Mouse (Mus musculus): ENCODE measurements around the gene Usp53. TPM values are rescaled to one million over a fixed set of nuclear protein-coding genes. Genes with fewer than 3 reads are reported as not detected.

Gene Usp53
- 10 to 100 TPM; 34.9 to 39.2 TPM for total RNA-seq (2021)
- long read RNA-seq, experiment 1, full-length matches to known transcripts: 2 of 5 reads
- long read RNA-seq, experiment 1, partial matches to known transcripts: 1 of 5 reads
- long read RNA-seq, experiment 1, other reads (novel, unspliced or antisense): 2 of 5 reads
- long read RNA-seq, experiment 2: 0 reads

DNA sequence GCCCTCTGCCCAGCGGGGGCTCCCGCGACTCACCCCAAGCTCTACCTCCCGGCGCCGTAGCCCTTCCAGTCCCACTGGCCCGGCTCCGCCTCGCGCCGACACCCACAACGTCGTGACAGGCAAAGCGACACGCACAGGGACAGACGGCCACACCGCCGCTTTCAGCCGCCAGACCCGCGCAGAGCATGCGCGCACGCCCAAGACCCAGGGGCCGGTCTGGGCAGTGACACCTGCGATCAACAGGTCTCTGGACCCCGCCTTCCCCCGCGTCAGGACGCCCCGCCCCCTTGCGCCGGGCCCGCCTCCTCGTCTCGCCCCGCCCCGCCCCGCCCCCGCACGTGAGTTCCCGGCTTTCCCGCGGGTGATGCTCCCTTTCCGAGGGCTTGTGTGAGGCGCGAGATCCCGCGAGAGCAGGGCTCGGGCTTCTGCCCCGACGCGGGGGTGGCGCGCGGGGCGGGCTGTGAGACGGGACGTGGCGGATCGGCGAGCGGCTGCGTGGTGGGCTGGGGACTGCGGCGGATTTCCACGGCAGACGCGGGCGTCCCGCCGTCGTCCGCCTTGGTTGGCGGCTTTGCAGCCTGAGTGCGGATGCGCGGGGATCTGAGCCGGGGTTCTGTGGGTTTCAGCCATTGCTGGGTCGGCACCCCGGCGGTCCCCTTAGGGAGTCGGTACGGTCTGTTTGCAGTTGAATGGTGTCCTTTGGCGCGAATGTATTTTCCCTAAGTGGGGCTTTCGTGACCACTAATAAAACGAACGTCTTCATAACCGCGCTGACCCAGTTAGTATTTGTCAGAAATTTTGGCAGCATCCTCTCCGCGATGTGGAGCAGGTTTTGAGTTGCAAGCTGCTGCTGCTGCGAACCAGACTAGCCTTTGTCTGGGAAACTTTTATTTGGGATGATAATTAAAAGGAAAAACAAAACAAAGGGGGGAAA lies at the start of gene Usp53:
Usp53 (minus strand) TSS at position 262 of the 934 bp plus-strand sequence.
- DNase-seq: peak; percentile 95 to 97

DNA sequence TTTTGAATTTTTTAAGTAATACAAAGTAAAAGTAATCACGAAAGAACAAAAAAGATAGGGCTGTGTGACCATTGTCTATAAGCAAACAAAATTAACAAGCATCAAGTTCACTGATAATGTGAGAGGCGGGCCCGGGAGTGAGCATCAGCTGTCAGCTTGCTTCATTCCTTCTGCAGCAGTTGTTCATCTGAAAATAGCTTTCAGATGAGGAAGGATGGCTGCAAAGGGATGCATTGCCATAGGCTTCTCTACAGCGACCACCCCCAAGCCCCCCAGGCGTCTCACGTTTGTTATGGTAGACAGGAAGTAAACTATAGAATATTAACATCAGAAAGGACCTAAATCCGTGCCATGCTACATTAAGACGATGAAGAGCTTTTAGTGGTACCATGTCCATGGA lies 49.5 kb upstream of the Usp53 start:
- DNase-seq: no peak

DNA sequence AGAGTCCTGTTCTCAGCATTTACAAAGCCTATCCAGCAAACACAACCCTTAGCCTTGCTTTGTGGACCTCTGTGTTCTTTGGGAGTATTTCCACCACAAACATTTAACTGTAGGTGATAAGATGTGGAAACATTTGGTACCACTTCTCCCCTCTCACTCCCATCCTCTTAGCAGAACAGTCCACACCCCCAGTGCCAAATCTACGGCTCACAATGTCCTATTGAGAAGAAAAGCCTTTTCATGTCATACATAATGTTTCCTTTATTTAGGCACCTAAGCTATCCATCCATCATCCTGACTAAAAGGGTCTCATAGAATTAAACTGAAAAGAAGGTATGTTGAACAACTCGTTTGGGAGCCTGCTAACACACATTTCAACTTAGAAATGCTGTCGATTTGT lies 41.3 kb upstream of the Usp53 start:
- DNase-seq: no peak

DNA sequence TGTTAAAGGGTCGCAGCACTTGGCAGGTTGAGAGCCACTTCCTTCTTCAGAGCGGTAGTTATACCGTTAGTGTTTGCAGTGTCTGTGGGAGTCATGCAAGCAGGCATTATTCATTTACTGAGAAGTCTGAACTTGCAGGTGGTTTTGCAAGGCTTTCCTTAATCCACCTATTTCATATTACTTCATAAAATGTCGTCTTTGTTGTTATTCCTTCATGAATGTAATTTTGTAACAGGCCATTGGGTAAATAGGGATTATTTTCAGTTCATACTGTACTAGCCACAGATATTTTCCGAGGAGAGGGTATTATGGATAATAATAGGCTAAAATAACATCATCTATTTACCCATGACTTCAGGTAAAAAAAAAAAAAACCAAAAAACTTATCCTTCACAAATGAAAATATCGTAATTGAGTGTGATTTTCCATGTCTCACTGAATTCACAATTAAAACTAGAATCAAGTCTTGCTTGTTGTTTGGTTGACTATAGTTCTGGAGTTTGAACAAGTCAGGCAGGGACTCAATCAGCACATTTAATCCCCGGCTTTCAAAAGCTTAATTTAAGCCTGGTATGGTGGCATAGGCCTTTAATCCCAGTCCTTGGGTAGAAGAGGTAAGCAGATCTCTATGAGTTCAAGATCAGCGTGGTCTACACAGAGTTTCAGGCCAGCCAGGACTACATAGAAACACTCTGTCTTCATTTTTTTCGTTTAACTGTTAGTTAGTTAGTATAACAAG lies 40.4 kb upstream of the Usp53 start:
- DNase-seq: no peak

DNA sequence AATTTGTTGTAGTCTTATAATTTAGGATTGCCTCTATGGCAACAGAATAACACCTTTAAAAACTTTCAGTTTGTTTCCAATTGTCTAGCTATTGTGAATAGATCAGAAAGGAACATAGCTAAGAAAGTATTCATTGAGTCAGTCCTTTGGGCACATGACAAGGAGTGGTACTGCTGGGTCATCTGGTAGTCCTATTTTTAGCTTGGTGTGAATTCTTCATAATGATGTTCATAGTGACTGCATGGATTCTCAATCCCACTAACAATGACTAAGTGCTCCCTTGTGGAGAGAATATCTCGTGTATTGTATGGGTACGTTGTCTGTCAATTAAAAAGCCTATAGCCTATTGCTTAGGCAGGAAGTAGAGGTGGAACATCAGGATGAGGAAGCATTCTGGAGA lies 34.5 kb upstream of the Usp53 start:
- DNase-seq: no peak

DNA sequence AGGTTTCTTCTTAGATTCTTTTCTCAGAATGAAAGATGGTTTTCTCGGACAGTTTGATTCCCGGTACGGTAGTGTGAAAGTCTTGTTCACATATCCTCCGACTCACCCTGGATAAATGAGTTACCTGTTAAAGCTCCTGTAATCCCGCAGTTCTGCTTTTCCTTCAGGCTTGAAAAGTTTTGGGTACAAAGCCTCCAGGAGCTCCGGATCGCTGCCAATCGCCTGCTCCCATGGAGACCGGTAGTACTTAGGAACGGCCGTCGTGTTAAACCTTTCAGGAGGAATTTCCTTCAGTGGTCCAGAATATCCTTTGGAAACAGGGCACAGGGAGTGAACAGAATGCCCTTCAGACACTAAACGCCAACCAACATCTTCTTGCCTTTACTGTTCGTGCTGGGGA lies 29.2 kb upstream of the Usp53 start:
- DNase-seq: no peak

DNA sequence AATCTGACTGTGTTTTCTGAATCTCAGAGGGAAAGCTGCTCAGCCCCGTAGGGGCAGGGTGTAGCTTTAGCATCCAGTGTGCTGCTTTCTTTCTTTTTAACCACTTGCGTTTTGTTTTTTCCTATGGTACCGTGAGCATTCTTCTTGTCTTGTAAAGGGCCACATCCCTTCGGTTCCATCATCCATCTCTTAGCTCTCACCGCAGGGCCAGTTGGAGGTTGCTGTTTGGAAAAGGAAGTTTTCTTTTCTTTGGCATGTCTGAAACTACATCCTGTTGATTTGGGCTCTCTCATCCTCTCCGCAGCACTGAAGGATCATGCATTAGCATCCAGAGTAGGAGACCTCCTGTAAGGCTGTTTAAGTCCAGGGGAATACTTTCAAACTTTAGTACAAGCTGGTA lies 25.1 kb upstream of the Usp53 start:
- no peak for DNase-seq

DNA sequence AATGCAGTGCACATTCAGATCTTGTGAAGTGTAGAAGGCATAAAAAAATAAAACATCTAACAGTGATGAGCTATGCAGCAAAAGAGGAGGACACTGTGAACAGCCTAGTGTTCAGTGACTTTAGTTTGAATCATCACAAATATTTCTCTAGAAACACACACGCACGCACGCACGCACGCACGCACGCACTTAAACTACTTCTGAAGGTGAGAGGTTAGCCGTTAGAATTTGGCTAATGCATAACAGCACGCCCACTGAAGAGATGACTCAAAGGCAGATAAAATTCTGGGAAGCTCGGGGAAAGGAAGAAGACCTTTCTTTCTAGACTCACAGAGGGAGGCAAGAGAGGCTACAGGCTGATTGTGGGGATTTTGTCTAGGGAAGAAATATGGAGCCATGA lies 23.1 kb upstream of the Usp53 start:
- DNase-seq: peak in 1 of 2 experiments; percentile 17

DNA sequence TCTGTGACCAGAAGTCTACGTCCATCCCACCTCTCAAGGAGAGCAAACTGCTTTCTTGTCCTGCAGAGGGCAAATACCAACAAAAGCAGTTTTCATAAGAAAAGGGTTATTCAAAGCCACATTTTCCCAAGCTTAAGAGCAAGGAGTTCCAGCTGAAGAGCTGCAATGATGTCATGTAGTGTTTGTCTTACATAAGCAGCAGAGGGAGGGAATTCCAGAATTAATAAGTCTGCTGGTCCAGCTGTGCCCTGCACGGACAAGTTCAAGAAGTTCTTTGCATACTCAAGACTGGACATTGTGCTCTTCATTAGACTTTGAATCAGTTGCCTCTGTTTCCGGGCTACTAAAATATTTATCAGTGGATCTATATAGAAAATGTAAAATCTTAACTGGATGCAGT lies 16.7 kb upstream of the Usp53 start:
- no peak for DNase-seq

DNA sequence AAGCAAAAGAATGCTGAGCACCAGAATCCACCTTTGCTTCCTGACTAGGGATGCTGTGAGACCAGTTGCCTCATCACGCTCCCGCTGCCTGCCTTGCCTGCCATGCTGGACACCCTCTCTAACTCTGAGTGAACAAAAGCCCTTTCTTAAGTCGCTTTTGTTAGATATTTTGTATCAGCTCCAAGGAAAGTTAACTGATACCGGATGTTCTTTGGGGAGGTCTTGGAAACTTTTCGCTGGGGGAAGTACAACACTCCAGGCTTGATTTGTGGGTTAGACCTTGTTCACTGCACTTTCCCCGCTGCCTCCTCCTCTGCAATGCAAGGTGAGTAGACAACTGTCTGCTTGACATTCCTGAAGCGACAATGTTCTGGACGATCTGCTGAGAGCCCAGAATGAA lies 14.2 kb upstream of the Usp53 start:
- DNase-seq: no peak

DNA sequence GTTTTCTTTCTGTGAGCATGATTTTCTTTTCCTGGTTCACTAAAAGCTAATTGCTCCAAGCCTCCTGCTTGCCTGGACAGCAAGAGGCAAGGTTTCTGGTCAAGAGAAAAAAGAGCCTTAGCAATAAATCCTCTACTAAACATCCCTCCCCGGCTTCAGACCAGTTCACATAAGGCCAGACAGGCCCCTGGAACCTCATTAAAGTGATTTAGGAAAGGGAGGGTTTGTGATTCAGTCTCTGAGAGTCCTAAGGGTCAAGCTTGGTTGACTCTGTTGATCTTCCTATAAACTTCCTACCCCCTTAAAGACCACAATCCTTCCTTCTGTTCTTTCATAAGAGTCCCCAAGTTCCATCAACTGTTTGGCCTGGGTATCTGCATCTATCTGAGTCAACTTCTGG lies 12.7 kb upstream of the Usp53 start:
- DNase-seq: no peak

DNA sequence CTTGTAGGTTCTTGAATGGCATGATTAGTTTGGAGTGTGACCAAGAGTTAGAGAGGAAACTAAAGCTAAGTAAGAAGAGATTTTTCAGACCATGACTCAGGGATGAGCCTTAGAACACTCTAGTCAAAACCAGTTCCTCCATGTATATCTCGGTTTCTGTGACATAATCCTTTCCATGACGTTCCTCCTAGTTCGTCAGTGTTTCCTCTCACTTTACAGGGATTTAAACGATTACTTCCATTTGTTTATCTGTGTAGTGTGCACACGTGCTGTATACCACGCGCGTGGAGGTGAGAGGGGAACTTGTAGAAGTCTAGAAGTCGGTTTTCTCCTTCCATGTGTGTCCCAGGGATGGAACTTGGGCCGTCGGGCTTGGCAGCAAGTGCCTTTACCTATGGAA lies 2.6 kb upstream of the Usp53 start:
- DNase-seq: no peak

DNA sequence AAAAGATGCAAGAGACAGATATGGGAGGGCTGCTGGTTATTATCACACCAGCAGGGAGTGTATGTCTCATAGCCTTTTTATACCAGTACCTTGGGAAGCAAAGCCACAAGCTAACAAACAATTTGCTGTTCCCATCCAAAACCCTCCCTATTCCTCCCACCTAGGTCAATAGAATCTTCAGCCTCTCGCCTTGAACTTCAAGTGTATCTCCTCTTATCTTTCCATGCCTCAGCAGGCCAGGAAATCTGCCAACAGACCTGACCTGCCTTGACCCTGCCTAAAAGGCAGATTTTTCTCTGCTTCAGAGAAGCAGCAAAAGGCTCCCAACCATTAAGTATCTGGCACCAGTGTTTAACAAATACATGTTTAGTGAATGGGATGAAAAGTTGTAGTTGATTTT lies 2.1 kb upstream of the Usp53 start:
- DNase-seq: peak; percentile 77 to 83

DNA sequence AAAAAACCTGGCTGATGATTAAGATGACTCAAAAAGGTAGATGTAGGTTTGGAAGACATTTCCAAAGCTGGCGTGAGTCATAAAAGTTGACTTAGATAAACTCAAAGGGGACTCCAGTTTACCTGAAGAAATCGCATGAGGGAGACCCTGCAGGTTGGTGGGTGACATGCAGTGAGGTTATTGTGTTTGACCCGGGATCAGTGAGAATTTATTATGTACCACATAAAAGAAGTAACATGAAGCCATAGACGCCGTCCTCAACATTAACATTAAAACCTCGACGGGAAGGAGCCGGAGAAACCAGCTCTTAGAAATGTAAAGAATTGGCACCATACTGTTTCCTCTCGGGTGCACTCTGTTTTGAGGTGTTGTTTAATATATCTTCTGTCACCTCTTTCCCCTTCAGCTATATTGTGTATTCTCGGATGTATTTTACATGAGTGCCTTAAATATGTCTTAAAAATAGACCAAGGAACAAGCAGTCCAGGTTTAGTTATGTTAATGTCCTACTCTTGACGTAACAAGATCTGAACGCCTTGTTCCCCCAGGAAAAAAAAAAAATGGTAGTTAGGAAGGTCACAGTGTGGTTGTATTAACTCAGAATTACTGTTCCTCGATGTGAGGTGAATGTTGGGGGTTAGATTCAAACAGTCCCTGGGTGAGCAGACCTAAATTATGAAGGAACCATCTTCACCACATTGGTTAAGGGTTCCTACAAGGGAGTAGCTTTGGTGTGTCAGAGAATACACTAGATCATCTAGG lies 1.1 kb upstream of the Usp53 start:
- DNase-seq: no peak

DNA sequence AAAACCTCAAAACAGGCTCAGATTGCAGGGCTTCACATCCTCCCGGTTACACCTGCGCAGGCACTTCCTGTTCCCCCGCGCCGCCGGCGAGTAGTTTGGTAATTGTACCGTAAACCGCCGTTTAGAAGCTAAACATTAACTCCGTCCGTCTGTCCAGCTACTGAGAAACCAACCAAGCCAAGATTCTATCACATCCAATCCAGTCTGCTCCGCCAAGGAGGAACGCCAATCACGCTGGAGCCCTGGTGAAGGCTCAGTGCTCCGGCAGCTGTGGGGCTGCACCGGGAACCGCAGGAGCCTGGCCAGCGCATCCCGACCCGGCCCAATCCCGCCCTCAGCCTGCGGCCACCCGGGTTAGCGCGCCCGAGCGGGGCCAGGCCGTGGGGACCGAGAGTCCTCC lies 461 bp downstream of the Usp53 start:
- no peak for DNase-seq

DNA sequence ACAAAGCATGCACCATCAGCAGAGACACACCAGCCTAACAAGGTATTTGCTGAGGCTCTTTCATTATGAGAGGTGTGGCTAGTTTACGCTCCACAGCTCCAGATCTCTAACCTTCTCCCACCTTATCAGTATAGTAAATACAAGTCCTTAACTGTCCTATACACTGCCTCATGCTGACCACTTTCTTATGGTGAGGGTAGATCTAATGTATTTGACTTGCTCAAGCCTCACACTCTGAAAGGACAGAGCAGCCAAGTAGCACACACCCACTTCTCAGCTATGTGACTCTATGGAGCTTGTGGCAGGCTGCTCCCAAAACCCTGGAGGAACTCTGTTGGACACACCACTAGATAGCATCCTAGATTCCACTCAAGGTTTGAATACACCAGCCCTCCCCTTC lies 8.3 kb downstream of the Usp53 start:
- DNase-seq: no peak

DNA sequence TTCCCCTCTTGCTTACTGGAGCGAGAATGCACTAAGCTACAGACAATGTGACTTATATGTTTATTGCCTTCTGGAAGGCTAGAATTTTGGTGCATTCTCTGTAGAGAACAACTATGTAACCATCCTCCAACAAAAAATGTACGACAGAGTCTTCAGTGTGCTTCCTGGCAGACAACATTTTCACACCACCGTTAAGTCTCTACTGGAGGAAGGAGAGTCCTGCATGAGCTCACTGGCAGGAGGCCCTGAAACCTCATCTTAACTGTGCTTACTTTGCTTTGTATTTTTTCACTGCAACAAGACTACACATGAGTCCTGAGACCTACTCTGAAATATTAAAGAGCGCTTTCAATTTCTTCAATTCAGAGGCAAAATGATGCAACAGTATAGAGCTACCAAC lies 8.9 kb downstream of the Usp53 start:
- no peak for DNase-seq

DNA sequence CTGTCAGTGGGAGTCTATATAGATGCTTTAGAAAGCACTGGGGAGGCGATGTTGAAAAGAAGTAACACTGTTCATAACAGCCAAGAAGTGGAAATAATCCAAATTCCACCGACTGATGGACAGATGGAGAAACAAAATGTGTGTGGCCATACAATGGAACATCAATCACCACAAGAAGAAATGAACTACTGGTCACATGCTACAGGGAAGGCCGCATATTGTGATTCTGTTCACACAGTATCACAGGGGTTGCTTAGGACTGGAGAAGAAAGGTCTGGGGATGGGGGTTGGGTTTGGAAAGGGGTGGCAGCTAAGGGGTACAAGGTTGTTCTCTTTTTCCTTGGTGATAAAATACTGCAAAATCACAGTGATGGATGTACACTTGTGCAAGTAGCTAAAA lies 9.5 kb downstream of the Usp53 start:
- DNase-seq: no peak

DNA sequence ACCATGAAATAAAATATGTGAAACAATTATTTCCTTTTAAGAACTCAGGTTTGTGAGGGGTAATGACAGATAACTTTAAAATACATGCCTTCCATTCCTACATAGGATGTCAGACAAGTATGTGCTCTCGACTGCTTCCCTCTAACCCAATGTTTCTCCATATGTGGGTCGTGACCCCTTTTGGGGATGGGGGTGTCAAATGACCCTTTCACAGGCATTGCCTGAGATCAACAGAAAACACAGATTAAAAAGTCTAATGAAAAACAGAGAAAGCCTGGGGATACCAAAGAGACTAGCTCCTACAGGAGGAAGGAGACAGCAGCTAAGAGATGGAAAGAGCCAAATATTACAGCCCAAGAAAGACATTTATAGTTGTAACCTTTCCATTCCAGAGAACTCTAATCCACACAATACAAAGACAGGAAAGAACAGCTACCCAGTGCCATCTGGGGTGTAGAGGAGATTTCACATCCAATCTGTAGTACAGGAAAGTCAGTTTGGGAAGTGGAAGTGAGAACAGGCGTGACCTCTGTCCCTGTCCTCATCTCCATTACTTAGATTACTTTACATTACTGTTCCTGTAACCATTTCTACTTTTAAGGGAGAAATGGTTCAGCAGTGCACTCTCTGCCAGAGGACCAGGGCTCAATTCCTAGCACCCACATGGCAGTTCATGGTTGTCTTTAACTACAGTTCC lies 12.0 kb downstream of the Usp53 start:
- DNase-seq: no peak

DNA sequence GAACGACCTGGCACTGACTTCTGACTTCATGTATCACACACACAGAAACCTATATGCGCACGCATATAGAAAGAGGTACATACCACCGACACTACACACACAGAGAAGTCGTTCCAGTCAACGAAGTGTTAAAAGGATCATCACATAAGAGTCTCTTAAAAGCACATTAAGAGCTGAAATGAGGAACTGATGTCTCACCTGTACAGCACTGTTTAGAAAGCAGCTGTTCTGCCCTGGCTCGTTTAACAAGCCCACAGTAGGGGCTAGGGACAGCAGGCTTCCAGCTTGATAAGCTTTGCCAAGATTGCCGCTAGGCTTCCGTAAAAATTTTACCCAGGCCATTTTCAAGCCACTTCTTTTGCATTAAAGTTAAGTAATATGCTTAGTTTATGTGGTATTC lies 15.9 kb downstream of the Usp53 start:
- DNase-seq: no peak

DNA sequence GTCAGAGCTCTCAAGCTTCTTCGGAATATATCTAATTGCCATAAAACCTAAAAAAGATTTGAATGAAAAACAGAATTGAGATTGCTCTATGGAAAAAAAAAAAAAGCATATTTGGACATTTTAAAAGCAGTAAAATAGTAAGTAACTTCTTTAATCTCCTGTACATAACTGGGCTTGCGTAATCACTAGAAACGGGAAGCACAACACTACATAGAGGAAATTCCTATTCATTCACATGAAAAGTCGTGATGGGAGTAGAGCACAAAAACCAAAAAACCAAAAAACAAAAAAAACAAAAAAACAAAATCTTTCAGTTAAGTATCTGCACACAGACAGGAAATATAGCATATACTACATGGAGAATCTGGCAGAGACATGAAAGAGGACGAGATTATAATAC lies 20.0 kb downstream of the Usp53 start:
- no peak for DNase-seq

DNA sequence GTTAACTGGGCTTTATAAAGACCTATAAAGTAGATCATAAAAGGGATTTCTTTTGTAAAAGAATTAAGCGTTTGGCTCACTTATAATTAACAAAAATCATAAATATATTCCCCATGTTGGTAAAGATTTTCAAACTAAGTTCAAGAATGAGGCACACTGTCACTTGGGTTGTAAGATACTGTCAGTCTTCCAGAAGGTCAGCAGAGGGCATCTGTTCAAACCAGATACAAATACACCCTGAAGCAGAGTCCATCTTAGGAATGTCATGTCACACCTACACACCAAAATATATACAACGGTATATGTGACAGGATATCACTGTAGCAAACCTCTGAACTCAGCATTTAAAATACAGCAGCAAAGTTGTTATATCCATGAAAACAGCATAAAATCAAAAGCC lies 34.2 kb downstream of the Usp53 start:
- no peak for DNase-seq

Measured in adrenal gland, postnatal 36 days (tissue).